Mouse (Mus musculus) embryonic facial prominence, embryonic 10.5 days (tissue): Measurements from ENCODE around the gene Dip2b. TPM values are rescaled to one million over a fixed set of nuclear protein-coding genes. Genes with fewer than 3 reads are reported as not detected.

ENCODE experiments used
- DNase-seq: peaks from one replicate; pipeline ENCODE4 v3.0.0-alpha.2; 2017; ENCODE audit warnings: low spot score
- H3K27ac ChIP-seq: fragments of 300-500 bp; sonication (generic); replicated peaks from 2 replicates; pipeline ENCODE4 v1.5.1; 2016; ENCODE audit warnings: mild to moderate bottlenecking
- H3K27me3 ChIP-seq: fragments of 300-500 bp; sonication (generic); replicated peaks from 2 replicates; pipeline ENCODE4 v1.6.1; 2016; ENCODE audit warnings: low read depth, mild to moderate bottlenecking; ENCODE audit not compliant: poor library complexity, severe bottlenecking
- H3K36me3 ChIP-seq: fragments of 300-500 bp; sonication (generic); replicated peaks from 2 replicates; pipeline ENCODE4 v1.6.1; 2016; ENCODE audit warnings: mild to moderate bottlenecking, moderate library complexity
- H3K4me1 ChIP-seq: fragments of 300-500 bp; sonication (generic); 2 replicates; pipeline ENCODE4 v1.6.1; 2016
- H3K4me3 ChIP-seq: fragments of 300-500 bp; sonication (generic); 2 replicates; pipeline ENCODE4 v1.5.1; 2016; ENCODE audit warnings: mild to moderate bottlenecking, moderate library complexity
- H3K9me3 ChIP-seq: fragments of 300-500 bp; sonication (generic); 2 replicates; pipeline ENCODE4 v1.6.1; 2016; ENCODE audit warnings: mild to moderate bottlenecking
- WGBS: fragments of 180-500 bp; shearing (Covaris S2); methylation state at CpG from one replicate; pipeline ENCODE4 v1.1.7; 2016; 5-methylcytosine and 5-hydroxymethylcytosine counted together
- polyA plus RNA-seq: library from polyadenylated mRNA; unstranded; fragments of >200 nt; fragmentation: Nextera tagmentation; extraction: Ambion mirVana; gene quantifications from 2 replicates; pipeline ENCODE4 v1.2.1, GENCODE M21; 2016

Dip2b gene
- polyA plus RNA-seq, 1 experiment from 2014 or later = 16.2 TPM

DNA sequence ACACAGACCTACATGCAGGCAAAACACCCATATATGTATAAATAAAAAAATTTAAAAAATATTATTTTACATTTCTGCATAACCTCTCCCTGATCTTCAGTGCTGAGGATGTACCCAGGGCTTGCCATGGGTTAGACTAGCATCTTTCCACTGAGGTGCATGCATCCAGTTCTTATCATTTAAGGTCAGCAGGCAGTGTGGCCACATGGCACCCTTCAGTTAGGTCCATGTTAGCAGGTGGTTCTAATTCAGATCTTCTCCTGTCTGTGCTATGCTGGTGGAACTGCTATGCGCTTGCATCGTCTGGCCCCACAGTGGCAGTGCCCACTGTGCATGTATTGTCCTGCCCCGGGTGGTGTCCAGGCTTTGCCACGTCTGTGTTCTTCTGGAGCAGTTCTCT is 37.9 kb downstream of the Dip2b start:
- Histone ChIP-seq H3K27ac (peak overlapping the region; percentile 30; the same call in 1 of the 2 replicates), H3K27me3 (no peaks in the 10 kb centered on the region), H3K9me3 (no peaks in the 10 kb centered on the region), H3K36me3 (no peaks in the 10 kb centered on the region), H3K4me1 (peaks cover 50% of the 10 kb centered on the region), H3K4me3 (no peak overlapping the region)
- WGBS = 86% methylated on average over 4 of the region's 4 CpGs
- DNase-seq = no peak

DNA sequence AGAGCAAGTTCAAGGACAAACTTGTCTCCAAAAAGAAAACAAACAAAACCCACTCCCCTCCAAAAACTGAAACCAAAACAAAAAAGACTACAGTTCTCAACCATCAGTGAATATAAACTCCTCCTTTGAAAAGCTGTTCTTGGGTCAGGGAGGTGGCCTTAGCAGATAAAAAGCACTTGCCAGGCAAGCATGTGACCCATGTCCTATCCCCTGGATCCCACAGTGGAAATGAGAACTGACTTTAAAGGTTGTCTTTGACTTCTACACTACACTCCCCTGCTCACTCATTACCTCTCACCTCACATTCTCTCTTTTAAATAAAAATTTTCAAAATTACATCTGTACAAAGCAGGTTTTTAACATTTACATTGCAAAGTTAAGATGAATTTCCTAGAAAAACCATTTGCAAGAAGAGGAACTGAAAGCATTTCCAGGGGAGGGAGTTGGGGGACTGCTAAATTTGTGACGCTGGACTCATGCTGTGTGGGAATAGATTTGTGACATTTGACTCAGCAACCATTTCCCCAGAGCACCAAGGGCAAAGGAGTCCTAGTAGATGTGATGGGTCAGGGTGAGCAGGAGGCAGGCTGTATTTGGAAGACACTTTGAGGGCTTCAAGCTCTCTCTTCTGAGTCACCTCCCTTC is 42.5 kb downstream of the Dip2b start:
- H3K4me1 ChIP-seq = peaks cover 34% of the 10 kb centered on the region

DNA sequence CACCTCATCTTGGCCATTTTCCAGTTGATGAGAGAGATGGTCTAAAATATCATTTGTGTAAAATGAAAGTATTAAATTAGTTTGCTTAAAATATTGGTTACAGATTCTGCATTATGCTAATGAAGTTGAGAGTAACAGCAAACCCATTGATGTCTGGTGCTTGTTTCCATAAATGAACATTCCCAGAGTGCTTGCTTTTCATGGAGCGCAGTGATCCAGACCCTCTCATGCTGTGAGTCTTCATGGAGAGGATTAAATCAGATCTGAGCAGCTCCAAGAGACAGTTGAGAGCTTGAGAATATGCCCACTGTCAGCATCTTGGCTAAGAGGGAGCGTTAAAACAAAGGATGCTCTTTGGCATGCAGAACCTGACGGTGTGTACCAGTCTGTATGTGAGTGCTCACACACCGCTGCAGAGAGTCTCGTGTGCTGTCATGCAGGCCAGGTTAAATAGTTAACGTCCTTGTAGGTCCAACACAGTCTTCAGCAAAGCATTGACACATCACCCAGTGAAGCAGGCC is 43.1 kb downstream of the Dip2b start:
- Histone ChIP-seq H3K4me3 (no peak overlapping the region), H3K27me3 (no peaks in the 10 kb centered on the region), H3K27ac (no peak overlapping the region), H3K4me1 (peaks cover 30% of the 10 kb centered on the region), H3K36me3 (peaks cover 4% of the 10 kb centered on the region; the same call in 1 of the 2 replicates), H3K9me3 (no peaks in the 10 kb centered on the region)
- 86% methylated on average over 6 of the region's 6 CpGs for WGBS
- no peak for DNase-seq

More for the DNA sequence above, 42.5 kb downstream of the Dip2b start:
- peaks cover 4% of the 10 kb centered on the region; the same call in 1 of the 2 replicates for H3K36me3 ChIP-seq
- DNase-seq = no peak
- H3K27me3 ChIP-seq = no peaks in the 10 kb centered on the region
- no peak overlapping the region for H3K4me3 ChIP-seq
- H3K27ac ChIP-seq = no peak overlapping the region
- WGBS = 79% methylated on average over 1 of the region's 1 CpGs
- H3K9me3 ChIP-seq = no peaks in the 10 kb centered on the region

DNA sequence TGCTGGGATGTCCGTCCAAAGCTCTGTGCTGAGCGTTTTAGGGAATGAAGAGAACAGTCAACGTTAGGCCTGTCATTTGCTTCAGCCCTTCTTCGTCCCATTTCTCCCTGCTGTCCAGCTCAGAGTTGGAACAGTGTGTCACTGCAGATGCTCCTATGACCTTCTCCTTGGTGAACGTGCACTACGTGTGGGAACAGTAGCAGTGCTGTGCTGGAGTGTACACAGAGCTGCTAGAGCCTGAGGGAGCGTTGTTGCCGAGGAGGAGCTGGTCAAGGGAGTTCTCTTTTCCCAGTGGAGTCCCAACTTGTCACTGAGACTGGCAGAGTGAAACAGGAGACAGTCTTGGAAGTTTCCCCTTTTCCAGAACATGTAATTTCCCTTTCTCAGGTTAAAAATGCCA is 43.6 kb downstream of the Dip2b start:
- Histone ChIP-seq H3K4me3 (no peak overlapping the region), H3K4me1 (peaks cover 25% of the 10 kb centered on the region), H3K27me3 (no peaks in the 10 kb centered on the region), H3K27ac (no peak overlapping the region), H3K36me3 (peaks cover 4% of the 10 kb centered on the region; the same call in 1 of the 2 replicates), H3K9me3 (no peaks in the 10 kb centered on the region)
- DNase-seq = no peak
- 66% methylated on average over 8 of the region's 8 CpGs for WGBS

DNA sequence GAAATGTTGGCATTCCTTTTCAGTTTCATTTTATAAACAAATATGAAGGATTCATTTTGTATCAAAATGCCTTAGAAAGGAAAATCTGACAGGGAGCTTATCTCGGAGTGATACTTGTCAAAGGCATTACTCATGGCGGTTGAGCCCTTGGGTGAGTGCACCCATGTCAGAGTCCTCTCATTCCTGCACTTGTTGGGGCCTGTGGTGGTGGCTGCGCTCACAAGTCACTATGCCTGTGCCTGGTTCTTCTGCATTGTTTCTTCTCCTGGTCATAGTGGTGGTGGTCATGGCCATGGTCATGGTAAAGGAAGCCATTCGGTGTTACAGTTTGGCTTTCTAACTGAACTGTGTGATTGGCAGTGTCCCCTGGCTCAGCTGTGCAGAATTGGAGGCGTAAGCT is 44.3 kb downstream of the Dip2b start:
- no peak for DNase-seq
- Histone ChIP-seq H3K27me3 (no peaks in the 10 kb centered on the region), H3K9me3 (no peaks in the 10 kb centered on the region), H3K36me3 (peaks cover 4% of the 10 kb centered on the region; the same call in 1 of the 2 replicates), H3K27ac (no peak overlapping the region), H3K4me1 (peaks cover 25% of the 10 kb centered on the region), H3K4me3 (no peak overlapping the region)
- 91% methylated on average over 5 of the region's 5 CpGs for WGBS

DNA sequence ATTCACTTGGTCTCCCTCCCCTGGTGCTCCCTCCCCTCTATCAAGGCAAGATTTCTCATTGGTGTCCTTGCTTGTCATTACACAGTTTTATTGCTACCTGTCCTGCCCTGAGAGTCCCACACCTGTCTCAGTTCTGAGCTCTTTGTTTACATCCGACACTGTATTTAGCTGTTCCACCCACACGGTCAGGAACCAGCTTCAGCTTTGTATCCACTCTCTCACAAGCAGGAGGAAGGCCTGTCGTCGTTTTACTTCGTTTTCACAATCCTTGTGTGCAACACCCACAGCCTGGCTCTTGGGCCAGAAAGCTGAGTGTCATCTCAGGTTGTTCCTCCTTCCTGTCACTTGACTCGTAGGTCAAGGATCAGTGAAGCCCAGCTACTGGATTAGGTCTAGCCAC is 45.4 kb downstream of the Dip2b start:
- DNase-seq = no peak

DNA sequence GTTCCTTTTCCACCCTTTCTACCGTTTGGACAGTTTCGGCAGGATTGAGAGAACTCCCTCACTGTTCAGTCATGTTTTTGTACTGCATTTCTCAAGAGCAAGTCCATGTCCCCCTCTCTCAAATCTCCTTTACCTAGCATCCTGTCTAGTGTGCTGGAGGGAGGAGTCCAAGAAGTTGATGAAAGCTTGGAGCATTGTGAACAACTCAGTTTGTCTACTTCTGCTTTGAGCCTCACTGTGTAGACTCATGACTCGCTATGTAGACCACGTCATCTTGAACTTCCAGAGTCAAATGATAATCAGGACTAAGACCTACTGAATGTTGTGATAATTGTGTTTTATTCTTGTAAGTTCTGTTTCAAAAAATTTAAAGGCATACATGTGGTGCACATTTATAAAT is 46.4 kb downstream of the Dip2b start:
- Histone ChIP-seq H3K27ac (no peak overlapping the region), H3K27me3 (no peaks in the 10 kb centered on the region), H3K4me1 (peaks cover 36% of the 10 kb centered on the region), H3K4me3 (no peak overlapping the region), H3K36me3 (peaks cover 4% of the 10 kb centered on the region; the same call in 1 of the 2 replicates), H3K9me3 (no peaks in the 10 kb centered on the region)
- 87% methylated on average over 4 of the region's 4 CpGs for WGBS
- no peak for DNase-seq

More for the DNA sequence above, 45.4 kb downstream of the Dip2b start:
- Histone ChIP-seq H3K27ac (no peak overlapping the region), H3K4me3 (no peak overlapping the region), H3K27me3 (no peaks in the 10 kb centered on the region), H3K4me1 (peaks cover 30% of the 10 kb centered on the region), H3K36me3 (peaks cover 4% of the 10 kb centered on the region; the same call in 1 of the 2 replicates), H3K9me3 (no peaks in the 10 kb centered on the region)
- WGBS = 80% methylated on average over 6 of the region's 6 CpGs

DNA sequence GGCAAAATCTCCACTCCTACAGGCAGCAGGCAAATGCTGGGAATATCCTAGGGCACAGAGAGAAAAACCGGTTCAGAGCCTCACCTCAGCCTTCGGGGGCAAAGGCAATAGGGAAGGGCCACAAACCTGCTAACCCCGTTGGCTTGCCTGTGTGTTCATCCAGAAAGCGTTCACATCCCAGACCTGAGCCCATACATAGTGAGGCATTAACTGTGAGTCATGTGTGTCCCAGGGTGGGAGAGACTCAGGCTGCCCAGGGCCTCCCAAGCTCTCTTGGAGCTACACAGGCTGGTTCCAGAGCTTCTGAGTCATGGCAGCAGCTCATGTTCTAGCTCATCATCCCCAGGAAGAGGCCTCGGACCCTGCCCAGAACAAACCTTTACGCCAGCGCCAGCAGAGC is 49.6 kb downstream of the Dip2b start:
- WGBS = 83% methylated on average over 7 of the region's 7 CpGs

DNA sequence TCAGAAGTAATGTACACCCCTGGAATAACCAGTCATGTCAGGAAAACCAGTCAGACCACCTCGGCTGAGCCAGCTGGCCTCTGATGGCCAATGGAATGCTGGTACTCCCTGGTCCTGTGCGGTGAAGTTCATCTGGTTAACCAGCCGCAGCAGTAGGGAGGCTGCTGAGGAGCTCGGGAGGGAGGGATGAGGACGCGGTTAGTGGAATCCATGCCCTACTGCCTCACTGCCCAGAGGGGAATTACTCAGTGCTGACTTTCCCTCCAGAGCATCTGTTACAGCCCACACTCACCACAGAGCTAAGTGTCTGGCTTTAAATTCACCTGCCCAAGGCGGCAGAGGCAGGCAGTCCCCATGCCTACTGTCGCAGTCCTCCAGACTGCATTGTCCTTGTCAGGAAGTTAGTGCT is 51.2 kb downstream of the Dip2b start:
- H3K4me3 ChIP-seq = peak overlapping the region; percentile 22; the same call in 1 of the 2 replicates
- H3K4me1 ChIP-seq = peaks cover 43% of the 10 kb centered on the region
- H3K36me3 ChIP-seq = no peaks in the 10 kb centered on the region
- H3K9me3 ChIP-seq = no peaks in the 10 kb centered on the region
- no peaks in the 10 kb centered on the region for H3K27me3 ChIP-seq
- DNase-seq = peak; percentile 80
- WGBS = 24% methylated on average over 8 of the region's 8 CpGs
- peak overlapping the region; percentile 66 for H3K27ac ChIP-seq

More for the DNA sequence above, 49.6 kb downstream of the Dip2b start:
- no peak for DNase-seq
- H3K36me3 ChIP-seq = peaks cover 4% of the 10 kb centered on the region; the same call in 1 of the 2 replicates
- H3K9me3 ChIP-seq = no peaks in the 10 kb centered on the region
- H3K27ac ChIP-seq = 0 out of 2 replicates have a peak overlapping the region, but pooled peaks have one; percentile 30
- H3K27me3 ChIP-seq = no peaks in the 10 kb centered on the region
- peaks cover 41% of the 10 kb centered on the region for H3K4me1 ChIP-seq
- H3K4me3 ChIP-seq = no peak overlapping the region

DNA sequence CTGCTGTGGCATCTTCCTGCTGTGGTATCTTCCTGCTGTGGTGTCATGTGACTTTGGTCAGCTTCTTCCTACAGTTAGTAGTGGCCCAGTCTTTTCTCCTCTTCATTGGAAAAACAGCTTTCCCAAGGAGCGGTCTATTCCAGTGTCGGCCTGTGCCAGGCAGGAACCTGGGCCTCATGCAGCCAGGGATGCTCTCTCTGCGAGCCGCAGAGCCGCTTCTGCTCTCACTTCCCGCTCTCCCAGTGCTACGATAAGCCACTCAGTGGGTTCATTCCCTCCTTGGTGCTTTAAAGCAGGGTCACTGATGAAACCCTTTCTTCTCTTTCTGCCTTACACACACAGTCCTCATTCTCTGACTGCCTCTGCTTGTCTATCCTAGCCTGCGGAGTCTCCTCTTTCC is 53.4 kb downstream of the Dip2b start:
- Histone ChIP-seq H3K36me3 (no peaks in the 10 kb centered on the region), H3K27me3 (no peaks in the 10 kb centered on the region), H3K4me3 (no peak overlapping the region), H3K4me1 (peaks cover 43% of the 10 kb centered on the region), H3K27ac (peak overlapping the region; percentile 60), H3K9me3 (no peaks in the 10 kb centered on the region)
- no peak for DNase-seq
- 69% methylated on average over 8 of the region's 8 CpGs for WGBS

DNA sequence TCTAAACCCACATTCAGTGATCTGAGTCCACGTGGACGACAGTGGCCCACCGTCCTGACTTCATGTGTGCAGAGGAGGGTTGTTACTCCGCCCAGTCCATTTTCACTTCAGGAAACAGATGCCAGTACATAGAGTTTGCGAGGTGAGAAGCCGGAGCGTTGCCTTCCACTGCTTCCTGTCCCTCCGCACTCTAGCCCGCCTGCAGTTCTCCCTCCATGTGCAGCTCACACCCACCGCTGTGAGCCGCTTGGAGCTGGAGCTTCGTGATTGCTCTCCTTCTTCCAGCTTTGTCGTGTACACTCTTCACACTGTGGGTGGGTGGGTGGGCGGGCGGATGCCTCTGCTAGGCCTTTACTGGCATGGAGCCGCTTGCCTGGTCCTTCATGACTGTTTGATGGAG is 53.8 kb downstream of the Dip2b start:
- H3K9me3 ChIP-seq = no peaks in the 10 kb centered on the region
- WGBS = 60% methylated on average over 16 of the region's 16 CpGs
- no peaks in the 10 kb centered on the region for H3K27me3 ChIP-seq
- H3K4me1 ChIP-seq = peaks cover 43% of the 10 kb centered on the region
- no peak for DNase-seq
- H3K27ac ChIP-seq = peak overlapping the region; percentile 60; the same call in 1 of the 2 replicates
- H3K4me3 ChIP-seq = no peak overlapping the region
- H3K36me3 ChIP-seq = no peaks in the 10 kb centered on the region

DNA sequence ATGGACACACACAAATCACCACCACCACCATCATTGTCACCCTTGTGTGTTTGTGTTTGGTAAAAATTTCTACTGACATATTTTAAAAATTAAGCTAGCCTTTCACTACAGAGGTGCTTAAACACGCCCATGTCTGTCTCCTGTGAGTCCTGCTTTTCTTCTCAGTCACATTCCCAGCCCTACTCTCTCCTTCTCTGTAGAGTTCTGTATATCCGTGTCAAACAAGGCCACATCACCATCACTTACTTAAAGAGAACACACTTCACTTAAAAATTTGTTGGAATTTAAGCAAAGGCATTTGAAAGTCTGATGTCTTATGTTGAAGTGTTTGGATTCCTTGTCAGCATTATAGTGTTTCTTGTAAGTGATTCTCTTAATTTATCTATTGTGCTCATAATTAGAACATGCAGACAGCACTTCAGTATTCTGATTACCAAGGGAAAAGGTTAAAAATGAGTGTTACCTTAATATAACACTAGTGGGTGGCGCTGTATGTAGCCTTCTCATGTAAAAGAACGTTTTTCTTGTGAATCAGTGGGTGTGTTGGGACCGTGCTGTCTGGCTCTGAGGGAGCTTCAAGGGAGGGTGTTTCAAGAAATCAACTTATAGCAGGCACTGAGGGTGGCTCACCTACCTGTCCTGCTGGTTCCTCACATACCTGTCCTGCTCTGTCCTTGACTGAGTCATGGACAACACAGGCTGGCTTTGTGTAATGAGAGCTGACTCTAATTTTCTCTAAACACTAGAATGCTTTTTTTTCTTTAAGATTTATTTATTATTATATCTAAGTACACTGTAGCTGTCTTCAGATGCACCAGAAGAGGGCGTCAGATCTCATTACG is 58.3 kb downstream of the Dip2b start:
- Histone ChIP-seq H3K4me3 (no peak overlapping the region), H3K36me3 (peaks cover 9% of the 10 kb centered on the region), H3K27ac (no peak overlapping the region), H3K4me1 (peaks cover 34% of the 10 kb centered on the region), H3K9me3 (no peaks in the 10 kb centered on the region), H3K27me3 (no peaks in the 10 kb centered on the region)
- 92% methylated on average over 7 of the region's 7 CpGs for WGBS
- DNase-seq = no peak
